Mouse (Mus musculus) heart, adult 2 months (tissue): ENCODE data around the gene Olfr1255. TPM values are rescaled to one million over a fixed set of nuclear protein-coding genes. Genes with fewer than 3 reads are reported as not detected.

ENCODE experiments used
- DNase-seq, 2 experiments: peaks; one replicate each; pipeline ENCODE4 v3.0.0; 2021
- H3K27ac ChIP-seq: fragments of 200-600 bp; 2 replicates; pipeline ENCODE4 v1.8.1; 2022
- H3K27me3 ChIP-seq: fragments of 200-500 bp; 2 replicates; pipeline ENCODE4 v1.6.1; 2012; ENCODE audit warnings: mild to moderate bottlenecking, low read length, inconsistent platforms, mixed read lengths; ENCODE audit not compliant: control insufficient read depth, insufficient read depth
- H3K36me3 ChIP-seq: fragments of 200-500 bp; 2 replicates; pipeline ENCODE4 v1.6.1; 2012; ENCODE audit warnings: low read length, inconsistent platforms; ENCODE audit not compliant: control insufficient read depth, insufficient read depth
- H3K4me1 ChIP-seq: fragments of 200-500 bp; 2 replicates; pipeline ENCODE4 v1.6.1; 2011; ENCODE audit warnings: low read length; ENCODE audit not compliant: control insufficient read depth, insufficient read depth
- H3K4me3 ChIP-seq: fragments of 200-600 bp; 2 replicates; pipeline ENCODE4 v1.8.1; 2022
- H3K79me2 ChIP-seq: fragments of 200-500 bp; replicated peaks from 2 replicates; pipeline ENCODE4 v1.6.1; 2012; ENCODE audit warnings: mild to moderate bottlenecking, inconsistent platforms, low read length, moderate library complexity, mixed read lengths; ENCODE audit not compliant: control insufficient read depth, insufficient read depth
- H3K9ac ChIP-seq: fragments of 200-500 bp; 2 replicates; pipeline ENCODE4 v1.6.1; 2012; ENCODE audit warnings: low read depth, mild to moderate bottlenecking, control low read depth, inconsistent platforms, low read length, mixed read lengths
- CTCF ChIP-seq: fragments of 200-600 bp; IDR thresholded peaks from 2 replicates; pipeline ENCODE4 v1.8.1; 2022; ENCODE audit warnings: antibody characterized with exemption, mild to moderate bottlenecking, moderate library complexity
- EP300 ChIP-seq: fragments of 200-500 bp; IDR thresholded peaks from 2 replicates; pipeline ENCODE4 v1.6.1; 2011; ENCODE audit warnings: low read depth, low read length, control low read depth; ENCODE audit not compliant: insufficient read depth
- POLR2A ChIP-seq: fragments of 200-500 bp; IDR thresholded peaks from 2 replicates; pipeline ENCODE4 v1.6.1; 2011; ENCODE audit warnings: mild to moderate bottlenecking, low read depth, low read length, control low read depth; ENCODE audit not compliant: insufficient read depth
- WGBS: fragments of 180-500 bp; shearing (Covaris S2); methylation state at CpG from one replicate; pipeline ENCODE4 v1.1.7; 2018; 5-methylcytosine and 5-hydroxymethylcytosine counted together
- intact Hi-C: fragments of 180-260 bp; cut with DNase I; formaldehyde crosslinking; loops from one replicate; pipeline ENCODE4 v1.15.1; 2025
- long read RNA-seq: library from polyadenylated mRNA; stranded (forward); transcript quantifications from one replicate; pipeline ENCODE4 v2.0.0, GENCODE M21; 2021
- polyA plus RNA-seq: library from polyadenylated mRNA; depleted of rRNA; stranded (reverse); fragments of >200 nt; gene quantifications from 2 replicates; pipeline ENCODE4 v1.2.3, GENCODE M21; 2012; rRNA removed
- total RNA-seq, 2 experiments: library from RNA; stranded (reverse); gene quantifications; 2 replicates each; pipeline ENCODE4 v1.2.3; 2021

Gene Olfr1255
- total RNA-seq (not detected), polyA plus RNA-seq (not detected in 2 replicates)
- long read RNA-seq, result 0 reads

DNA sequence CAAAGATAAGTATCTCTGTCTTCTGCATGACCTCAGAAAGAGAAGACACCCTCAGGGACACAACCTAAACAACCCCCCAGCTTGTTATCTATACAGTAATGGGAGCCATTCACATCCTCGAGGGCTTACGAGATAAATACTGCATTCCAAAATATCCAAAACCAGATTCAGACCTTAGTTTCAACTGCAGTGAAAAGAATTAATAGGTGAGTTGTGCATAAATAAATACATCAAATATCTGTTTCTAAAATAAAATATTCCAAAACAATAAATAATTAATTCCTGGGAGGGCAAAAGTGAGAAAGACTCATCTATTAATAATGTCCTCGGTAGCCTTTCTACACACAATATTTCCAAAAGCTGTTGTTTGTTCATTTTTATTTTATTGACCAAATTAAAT lies at the start of gene Olfr1255:
Olfr1255 (plus strand) TSS at position 301 of the 400 bp plus-strand sequence.
- 56% methylated on average over 3 of the region's 3 CpGs for WGBS
- no peak for TF ChIP-seq CTCF
- no peak for TF ChIP-seq POLR2A
- TF ChIP-seq EP300, result no peak
- H3K27ac ChIP-seq, result no peak within 1 kb of the TSS
- no peaks in the 10 kb centered on the region for H3K79me2 ChIP-seq
- no peak within 1 kb of the TSS for H3K9ac ChIP-seq
- no peak for DNase-seq
- intact Hi-C loops, result no loop called here
- H3K36me3 ChIP-seq, result no peaks in the 10 kb centered on the region
- H3K4me1 ChIP-seq, result no peaks in the 10 kb centered on the region
- no peaks in the 10 kb centered on the region for H3K27me3 ChIP-seq
- H3K4me3 ChIP-seq, result no peak within 1 kb of the TSS

DNA sequence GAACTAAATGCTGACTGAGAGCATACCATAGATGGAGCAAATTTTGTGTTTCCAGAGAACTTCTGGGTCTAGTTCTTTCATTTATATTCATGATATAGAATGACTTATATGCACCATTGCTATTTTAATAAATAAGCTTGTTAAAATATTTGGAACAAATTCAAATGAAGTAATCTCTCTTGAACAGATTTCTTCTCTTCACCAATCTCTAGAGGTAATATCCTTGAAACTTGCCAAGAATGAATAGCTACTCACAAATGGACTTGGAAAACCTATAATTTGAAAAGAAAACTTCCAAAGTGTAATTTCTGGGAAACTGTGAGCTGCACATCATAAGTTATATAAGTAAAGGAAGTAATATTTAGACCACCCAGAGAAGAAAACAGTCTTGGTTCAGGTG lies 18.3 kb upstream of the Olfr1255 start, which contains the start of gene Olfr1254:
Olfr1254 (minus strand) TSS at position 101 of the 400 bp plus-strand sequence.
- Histone ChIP-seq H3K27me3 (no peaks in the 10 kb centered on the region), H3K27ac (no peak within 1 kb of the TSS), H3K9ac (no peak within 1 kb of the TSS), H3K4me1 (no peaks in the 10 kb centered on the region), H3K36me3 (no peaks in the 10 kb centered on the region), H3K4me3 (no peak within 1 kb of the TSS), H3K79me2 (no peaks in the 10 kb centered on the region)
- intact Hi-C loops, result no loop called here
- TF ChIP-seq CTCF (no peak), POLR2A (no peak), EP300 (no peak)
- DNase-seq, result no peak

DNA sequence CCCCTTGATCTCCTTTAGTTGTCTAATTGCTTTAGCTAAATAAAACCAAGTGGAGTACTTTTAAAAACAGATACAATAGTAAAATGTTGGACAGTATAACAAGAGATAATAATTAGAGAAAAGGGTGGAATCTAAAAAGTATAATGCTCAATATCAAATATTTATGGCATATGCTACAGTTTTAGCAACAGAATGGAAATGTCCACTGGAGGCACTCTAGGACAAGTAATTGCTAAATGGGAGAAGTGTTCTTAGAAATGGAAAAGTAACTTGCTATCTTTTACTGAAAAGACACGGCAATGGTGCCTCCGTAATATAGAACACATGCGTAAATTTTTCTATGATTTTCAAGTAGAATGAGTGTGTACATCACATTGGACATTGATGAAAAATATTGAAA lies 12.3 kb upstream of the Olfr1255 start:
- WGBS, result 87% methylated on average over 3 of the region's 3 CpGs
- Histone ChIP-seq H3K4me1 (no peaks in the 10 kb centered on the region), H3K27ac (no peak overlapping the region), H3K9ac (no peak overlapping the region), H3K79me2 (no peaks in the 10 kb centered on the region), H3K36me3 (no peaks in the 10 kb centered on the region), H3K4me3 (no peak overlapping the region), H3K27me3 (no peaks in the 10 kb centered on the region)
- no peak for DNase-seq
- intact Hi-C loops, result no loop called here
- no peak for TF ChIP-seq POLR2A
- TF ChIP-seq EP300, result no peak
- TF ChIP-seq CTCF, result no peak

DNA sequence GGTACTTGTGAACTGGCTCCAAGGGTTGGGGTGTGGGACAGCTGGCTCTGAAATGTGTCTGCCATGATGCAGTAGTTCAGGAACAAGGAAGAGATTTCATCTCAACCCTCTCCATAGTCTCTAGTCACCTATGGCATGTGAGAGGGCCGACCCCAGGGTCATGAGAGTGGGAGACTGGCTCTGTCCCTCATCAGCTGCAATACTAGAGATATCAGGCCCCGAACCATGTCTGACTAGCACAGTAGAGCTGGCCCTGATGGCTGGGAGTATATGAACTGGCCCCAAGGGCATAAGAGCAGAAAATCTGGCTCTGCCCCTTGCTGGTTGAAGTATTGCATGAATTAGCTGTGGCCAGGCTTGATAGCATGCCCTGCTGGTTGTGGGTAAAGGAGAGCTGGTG lies 1.1 kb upstream of the Olfr1255 start:
- H3K4me3 ChIP-seq, result no peak overlapping the region
- no peak for DNase-seq
- H3K36me3 ChIP-seq, result no peaks in the 10 kb centered on the region
- 44% methylated on average over 2 of the region's 2 CpGs for WGBS
- H3K9ac ChIP-seq, result no peak overlapping the region
- intact Hi-C loops, result no loop called here
- H3K27ac ChIP-seq, result no peak overlapping the region
- no peaks in the 10 kb centered on the region for H3K79me2 ChIP-seq
- H3K27me3 ChIP-seq, result no peaks in the 10 kb centered on the region
- TF ChIP-seq EP300 (no peak), POLR2A (no peak)
- no peaks in the 10 kb centered on the region for H3K4me1 ChIP-seq

DNA sequence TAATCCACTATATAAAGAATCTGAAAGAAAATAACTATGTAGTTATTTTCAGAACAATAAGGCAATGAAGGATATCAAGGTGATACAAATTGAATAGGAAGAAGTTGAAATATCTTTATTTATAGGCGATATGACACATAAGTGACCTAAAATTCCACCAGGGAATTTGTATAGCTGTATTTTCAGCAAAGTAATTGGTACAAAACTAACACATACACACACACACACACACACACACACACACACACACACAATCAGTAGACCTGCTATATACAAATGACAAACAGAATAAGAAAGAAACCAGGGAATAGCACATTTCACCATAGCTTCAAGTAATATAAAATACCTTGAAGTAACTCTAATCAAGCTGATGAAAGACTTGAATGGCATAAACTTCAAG lies 8.4 kb downstream of the Olfr1255 start:
- H3K4me3 ChIP-seq, result no peak overlapping the region
- DNase-seq, result no peak
- no peaks in the 10 kb centered on the region for H3K27me3 ChIP-seq
- no peak overlapping the region for H3K9ac ChIP-seq
- no peak overlapping the region for H3K27ac ChIP-seq
- no peaks in the 10 kb centered on the region for H3K36me3 ChIP-seq
- intact Hi-C loops, result no loop called here
- TF ChIP-seq POLR2A, result no peak
- no peak for TF ChIP-seq CTCF
- no peak for TF ChIP-seq EP300
- WGBS, result 59% methylated on average over 1 of the region's 1 CpGs
- H3K4me1 ChIP-seq, result no peaks in the 10 kb centered on the region
- no peaks in the 10 kb centered on the region for H3K79me2 ChIP-seq

DNA sequence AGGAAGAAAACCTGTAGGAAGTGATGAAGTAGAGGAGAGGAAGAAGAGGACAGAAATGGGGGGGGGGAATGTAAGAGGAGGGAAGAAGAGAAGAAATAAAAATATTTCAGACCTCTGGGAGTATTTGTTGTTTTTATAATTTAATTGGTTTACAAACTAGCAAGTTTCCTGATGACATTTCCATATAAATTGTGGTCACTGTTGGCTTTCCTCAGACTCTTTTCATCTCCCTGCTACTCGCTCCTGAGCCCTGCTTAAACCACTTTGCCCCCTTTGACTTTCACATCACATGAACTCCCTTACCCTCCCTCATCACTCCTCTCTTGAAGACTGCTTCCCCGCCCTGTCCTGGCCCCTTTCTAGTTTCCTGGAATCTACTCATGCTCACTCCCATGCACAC lies 29.6 kb downstream of the Olfr1255 start, which contains the start of gene Olfr1256:
Olfr1256 (minus strand) TSS at position 101 of the 400 bp plus-strand sequence.
- Histone ChIP-seq H3K36me3 (no peaks in the 10 kb centered on the region), H3K4me3 (no peak within 1 kb of the TSS), H3K79me2 (no peaks in the 10 kb centered on the region), H3K4me1 (no peaks in the 10 kb centered on the region), H3K9ac (no peak within 1 kb of the TSS), H3K27me3 (no peaks in the 10 kb centered on the region), H3K27ac (no peak within 1 kb of the TSS)
- WGBS, result 34% methylated on average over 2 of the region's 2 CpGs
- DNase-seq, result no peak
- TF ChIP-seq POLR2A (no peak), CTCF (no peak), EP300 (no peak)
- intact Hi-C loops, result no loop called here
